Mouse (Mus musculus): ENCODE results near the gene Tmtc2.

- TF ChIP-seq CTCF (IDR thresholded peaks at IDR 0.05; ENCODE audit: extremely low read depth, insufficient read length, insufficient replicate concordance, low read depth, low read length) (no peak), POLR2A (IDR thresholded peaks at IDR 0.05; ENCODE audit: low read depth, low read length) (no peak)
Observed at GRCm38 (mm10) chr10:105597226-105597625, 23.0 kb upstream of the Tmtc2 start.

Measured in small intestine, adult 2 months (tissue).